ENCODE assay signal across 10 mouse cellular contexts in the genomic region with DNA sequence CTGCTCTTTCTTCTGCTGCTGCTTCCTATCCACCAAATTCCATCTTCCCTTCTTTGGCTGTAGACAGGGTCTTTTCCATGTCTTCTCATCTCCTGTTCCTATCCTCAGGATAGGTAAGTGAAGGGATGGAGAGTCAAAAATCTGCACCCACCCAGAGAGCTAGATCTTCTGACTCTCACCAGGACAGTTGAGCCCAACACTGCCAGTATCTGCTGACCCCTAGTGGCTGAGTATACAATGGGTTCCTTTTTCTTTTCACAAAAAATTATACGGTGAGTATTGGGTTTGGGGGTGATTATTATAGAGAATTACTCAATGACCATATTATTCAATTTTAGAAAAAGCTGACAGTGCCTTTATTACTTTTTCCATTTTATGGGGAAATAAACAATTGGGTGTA.
DNase-seq lines count a peak whose midpoint lies in the region; ATAC-seq and TF ChIP-seq lines count a peak whose summit lies in the region.
"Had no signal": no experiment of that assay in that cellular context is flagged by ENCODE, and none has a peak within 500 bp of the region (broad histone marks: within the 10 kb centered on the region; RNA-seq: fewer than 3 reads in every experiment).

No protein-coding gene starts in this region.

- no peak for TF ChIP-seq POLR2A in heart, adult 2 months (IDR thresholded peaks at IDR 0.05; ENCODE audit: insufficient read depth, low read depth, low read length)

- no peak overlapping the region for H3K9ac ChIP-seq in heart, adult 2 months (ENCODE audit: low read depth, low read length)
- H3K9ac ChIP-seq in heart, embryonic 12.5 days: no peak overlapping the region
- no peak overlapping the region for H3K9ac ChIP-seq in forebrain, embryonic 13.5 days
- H3K9ac ChIP-seq in intestine, embryonic 15.5 days: no peak overlapping the region
- H3K9ac ChIP-seq: liver, embryonic 15.5 days; stomach, embryonic 15.5 days had no signal

- peak; percentile 75 for TF ChIP-seq CTCF in heart, adult 2 months (IDR thresholded peaks at IDR 0.05)

- ATAC-seq in heart, embryonic 12.5 days (ENCODE audit: insufficient number of reproducible peaks, low FRiP score): no peak
- peak; percentile 74 for ATAC-seq in forebrain, embryonic 13.5 days
- no peak for ATAC-seq in intestine, embryonic 15.5 days

- no peak for TF ChIP-seq EP300 in heart, adult 2 months (IDR thresholded peaks at IDR 0.05; ENCODE audit: insufficient read depth, low read depth, low read length)

- DNase-seq in heart, adult 2 months: no peak
- peak; percentile 19 for DNase-seq in right cerebral cortex, adult 18-20 months
- DNase-seq in right cerebral cortex, postnatal 4 days: no peak
- DNase-seq in retina, postnatal 7 days (ENCODE audit: low read depth, low spot score): peak; percentile 2
- no peak for DNase-seq in layer of hippocampus, adult 9-10 months (ENCODE audit: low spot score)

- intact Hi-C loops in heart, adult 2 months (cut with DNase I): loop anchor here (5.0 to 10.0 kb wide), 2 partner anchors 320 to 693 kb away; partner anchors contain the start of gene Kcnd2

- no peaks in the 10 kb centered on the region for H3K79me2 ChIP-seq in heart, adult 2 months (replicated peaks; ENCODE audit: control insufficient read depth, insufficient read depth, low read length)

- no peak overlapping the region for H3K4me3 ChIP-seq in heart, adult 2 months
- H3K4me3 ChIP-seq in heart, embryonic 12.5 days: no peak overlapping the region
- H3K4me3 ChIP-seq in forebrain, embryonic 13.5 days: no peak overlapping the region
- H3K4me3 ChIP-seq in intestine, embryonic 15.5 days (replicated peaks): no peak overlapping the region
- H3K4me3 ChIP-seq: liver, embryonic 15.5 days; stomach, embryonic 15.5 days had no signal

- H3K36me3 ChIP-seq in heart, adult 2 months (ENCODE audit: control insufficient read depth, insufficient read depth, low read length): no peaks in the 10 kb centered on the region
- no peaks in the 10 kb centered on the region for H3K36me3 ChIP-seq in heart, embryonic 12.5 days
- no peaks in the 10 kb centered on the region for H3K36me3 ChIP-seq in forebrain, embryonic 13.5 days (ENCODE audit: poor library complexity, severe bottlenecking)
- H3K36me3 ChIP-seq in intestine, embryonic 15.5 days: no peaks in the 10 kb centered on the region
- H3K36me3 ChIP-seq: liver, embryonic 15.5 days; stomach, embryonic 15.5 days had no signal

- no peak overlapping the region for H3K27ac ChIP-seq in heart, adult 2 months
- no peak overlapping the region for H3K27ac ChIP-seq in heart, embryonic 12.5 days (ENCODE audit: poor library complexity, severe bottlenecking)
- H3K27ac ChIP-seq in forebrain, embryonic 13.5 days: no peak overlapping the region
- no peak overlapping the region for H3K27ac ChIP-seq in intestine, embryonic 15.5 days
- H3K27ac ChIP-seq: liver, embryonic 15.5 days; stomach, embryonic 15.5 days had no signal

- H3K4me1 ChIP-seq in heart, adult 2 months (ENCODE audit: control insufficient read depth, insufficient read depth, low read length): no peaks in the 10 kb centered on the region
- no peaks in the 10 kb centered on the region for H3K4me1 ChIP-seq in heart, embryonic 12.5 days (replicated peaks)
- H3K4me1 ChIP-seq in forebrain, embryonic 13.5 days: no peaks in the 10 kb centered on the region
- no peaks in the 10 kb centered on the region for H3K4me1 ChIP-seq in intestine, embryonic 15.5 days (replicated peaks)
- H3K4me1 ChIP-seq: liver, embryonic 15.5 days; stomach, embryonic 15.5 days had no signal

- no peak overlapping the region for H3K4me2 ChIP-seq in heart, embryonic 12.5 days
- no peak overlapping the region for H3K4me2 ChIP-seq in forebrain, embryonic 13.5 days
- H3K4me2 ChIP-seq in intestine, embryonic 15.5 days (replicated peaks): no peak overlapping the region
- H3K4me2 ChIP-seq: liver, embryonic 15.5 days; stomach, embryonic 15.5 days had no signal

- no peaks in the 10 kb centered on the region for H3K9me3 ChIP-seq in heart, embryonic 12.5 days (replicated peaks)
- H3K9me3 ChIP-seq in forebrain, embryonic 13.5 days (replicated peaks): no peaks in the 10 kb centered on the region
- H3K9me3 ChIP-seq in intestine, embryonic 15.5 days: no peaks in the 10 kb centered on the region
- H3K9me3 ChIP-seq: liver, embryonic 15.5 days; stomach, embryonic 15.5 days had no signal

- no peaks in the 10 kb centered on the region for H3K27me3 ChIP-seq in heart, adult 2 months (ENCODE audit: control insufficient read depth, insufficient read depth, low read length)
- H3K27me3 ChIP-seq in heart, embryonic 12.5 days (replicated peaks): no peaks in the 10 kb centered on the region
- no peaks in the 10 kb centered on the region for H3K27me3 ChIP-seq in forebrain, embryonic 13.5 days
- no peaks in the 10 kb centered on the region for H3K27me3 ChIP-seq in intestine, embryonic 15.5 days (replicated peaks)
- H3K27me3 ChIP-seq: liver, embryonic 15.5 days; stomach, embryonic 15.5 days had no signal

- 39% methylated on average over 1 of the region's 1 CpGs for WGBS in heart, adult 2 months
- WGBS in heart, embryonic 12.5 days: 20% methylated on average over 1 of the region's 1 CpGs
- 37% methylated on average over 1 of the region's 1 CpGs for WGBS in forebrain, embryonic 13.5 days
- 37% methylated on average over 1 of the region's 1 CpGs for WGBS in intestine, embryonic 15.5 days

Comparison
In these comparisons a context has a peak if more than half of its experiments do, and no peak if none do; other contexts are left out.
1. DNase-seq: peak in right cerebral cortex, adult 18-20 months (single experiment) and retina, postnatal 7 days (single experiment); none in heart, adult 2 months (0 of 2), right cerebral cortex, postnatal 4 days (single experiment) and layer of hippocampus, adult 9-10 months (single experiment).